Mouse (Mus musculus) hindbrain, postnatal 0 days (tissue): Measurements from ENCODE around the gene Ptpru. TPM values are rescaled to one million over a fixed set of nuclear protein-coding genes. Genes with fewer than 3 reads are reported as not detected.
A peak's percentile ranks its signal among the peaks of the same experiment; 100 is the strongest.

ENCODE experiments used
- ATAC-seq: fragments of 200-750 bp; cut with Nextera tagmentation; 2 replicates; pipeline ENCODE4 v1.8.0; 2017; ENCODE audit warnings: mild to moderate bottlenecking, moderate TSS enrichment, moderate library complexity
- DNase-seq: peaks from one replicate; pipeline ENCODE4 v3.0.0-alpha.2; 2015; ENCODE audit warnings: low spot score
- H3K27ac ChIP-seq: fragments of 300-500 bp; sonication (generic); 2 replicates; pipeline ENCODE4 v1.5.1; 2014; ENCODE audit warnings: mild to moderate bottlenecking
- H3K27me3 ChIP-seq: fragments of 300-500 bp; sonication (generic); 2 replicates; pipeline ENCODE4 v1.6.1; 2014; ENCODE audit warnings: low read length, mixed read lengths; ENCODE audit not compliant: insufficient read depth
- H3K36me3 ChIP-seq: fragments of 300-500 bp; sonication (generic); 2 replicates; pipeline ENCODE4 v1.6.1; 2014; ENCODE audit warnings: low read length, mixed read lengths; ENCODE audit not compliant: insufficient read depth
- H3K4me1 ChIP-seq: fragments of 300-500 bp; sonication (generic); 2 replicates; pipeline ENCODE4 v1.6.1; 2014; ENCODE audit warnings: antibody characterized with exemption, low read length, mixed read lengths; ENCODE audit not compliant: insufficient read depth
- H3K4me2 ChIP-seq: fragments of 300-500 bp; sonication (generic); 2 replicates; pipeline ENCODE4 v1.6.1; 2014; ENCODE audit warnings: low read depth, mild to moderate bottlenecking, low read length, moderate library complexity, mixed read lengths
- H3K4me3 ChIP-seq: fragments of 300-500 bp; sonication (generic); 2 replicates; pipeline ENCODE4 v1.5.1; 2014; ENCODE audit warnings: low read length
- H3K9ac ChIP-seq: fragments of 300-500 bp; sonication (generic); replicated peaks from 2 replicates; pipeline ENCODE4 v1.6.1; 2014; ENCODE audit warnings: mild to moderate bottlenecking, low read length, moderate library complexity, mixed read lengths
- H3K9me3 ChIP-seq: fragments of 300-500 bp; sonication (generic); 2 replicates; pipeline ENCODE4 v1.6.1; 2016; ENCODE audit warnings: low read length, mixed read lengths
- CTCF ChIP-seq: IDR thresholded peaks from 2 replicates; pipeline ENCODE4 v1.5.1; 2016; ENCODE audit warnings: antibody characterized with exemption, control low read depth, low read depth
- WGBS: fragments of 180-500 bp; shearing (Covaris S2); extraction: QIAGEN DNeasy Blood & Tissue Kit; methylation state at CpG from one replicate; pipeline ENCODE4 v1.1.7; 2014; 5-methylcytosine and 5-hydroxymethylcytosine counted together
- polyA plus RNA-seq: library from polyadenylated mRNA; unstranded; fragments of >200 nt; fragmentation: Nextera tagmentation; extraction: Ambion mirVana; gene quantifications from 2 replicates; pipeline ENCODE4 v1.2.1, GENCODE M21; 2015
- total RNA-seq: library from RNA; depleted of rRNA; stranded (reverse); fragments of >200 nt; gene quantifications from 2 replicates; pipeline ENCODE4 v1.2.3, GENCODE M21; 2014

Gene Ptpru
- total and polyA plus RNA-seq, 2 experiments from 2014 or later = 20.0 to 35.9 TPM

- no peaks in the 10 kb centered on the region for H3K27me3 ChIP-seq
- H3K27ac ChIP-seq = no peak overlapping the region
- H3K9me3 ChIP-seq = no peaks in the 10 kb centered on the region
- peaks cover 16% of the 10 kb centered on the region; the same call in 1 of the 2 replicates for H3K4me1 ChIP-seq
- no peak overlapping the region for H3K9ac ChIP-seq
- no peaks in the 10 kb centered on the region for H3K36me3 ChIP-seq
- H3K4me3 ChIP-seq = no peak overlapping the region
- TF ChIP-seq CTCF = peak; percentile 62
- ATAC-seq (no peak), DNase-seq (no peak)
- H3K4me2 ChIP-seq = no peak overlapping the region
- WGBS = 52% methylated on average over 8 of the region's 8 CpGs
These were observed 12.3 kb downstream of the Ptpru start for GRCm38 (mm10) chr4:131825830-131826229.

- Histone ChIP-seq H3K27me3 (no peaks in the 10 kb centered on the region), H3K36me3 (no peaks in the 10 kb centered on the region), H3K9ac (no peak overlapping the region), H3K9me3 (no peaks in the 10 kb centered on the region), H3K4me2 (no peak overlapping the region), H3K27ac (no peak overlapping the region), H3K4me3 (no peak overlapping the region), H3K4me1 (peaks cover 18% of the 10 kb centered on the region; the same call in 1 of the 2 replicates)
- no peak for TF ChIP-seq CTCF
- whole genome bisulfite sequencing = 28% methylated on average over 3 of the region's 3 CpGs
- no peak for ATAC-seq
- DNase-seq = no peak
These were observed 13.1 kb downstream of the Ptpru start for GRCm38 (mm10) chr4:131824939-131825338.

- Histone ChIP-seq H3K36me3 (no peaks in the 10 kb centered on the region), H3K4me3 (no peak overlapping the region), H3K9me3 (no peaks in the 10 kb centered on the region), H3K4me2 (no peak overlapping the region), H3K9ac (no peak overlapping the region), H3K4me1 (peaks cover 13% of the 10 kb centered on the region; the same call in 1 of the 2 replicates), H3K27ac (no peak overlapping the region), H3K27me3 (no peaks in the 10 kb centered on the region)
- DNase-seq (no peak), ATAC-seq (no peak)
- TF ChIP-seq CTCF = no peak
- WGBS = 87% methylated on average over 3 of the region's 3 CpGs
These were observed 15.5 kb downstream of the Ptpru start for GRCm38 (mm10) chr4:131822583-131822982.

GRCm38 (mm10) chr4:131821161-131821731 is 16.8 kb downstream of the Ptpru start:
- no peaks in the 10 kb centered on the region for H3K9me3 ChIP-seq
- peaks cover 13% of the 10 kb centered on the region; the same call in 1 of the 2 replicates for H3K4me1 ChIP-seq
- no peaks in the 10 kb centered on the region for H3K27me3 ChIP-seq
- H3K4me2 ChIP-seq = no peak overlapping the region
- ATAC-seq (peak; percentile 56), DNase-seq (peak; percentile 62)
- H3K27ac ChIP-seq = no peak overlapping the region
- 34% methylated on average over 16 of the region's 16 CpGs for WGBS
- H3K9ac ChIP-seq = no peak overlapping the region
- no peak overlapping the region for H3K4me3 ChIP-seq
- no peaks in the 10 kb centered on the region for H3K36me3 ChIP-seq
- TF ChIP-seq CTCF = no peak

GRCm38 (mm10) chr4:131818926-131819325 is 19.2 kb downstream of the Ptpru start:
- H3K27ac ChIP-seq = no peak overlapping the region
- TF ChIP-seq CTCF = no peak
- H3K9ac ChIP-seq = no peak overlapping the region
- ATAC-seq (no peak), DNase-seq (no peak)
- 74% methylated on average over 23 of the region's 23 CpGs for WGBS
- H3K4me2 ChIP-seq = no peak overlapping the region
- no peak overlapping the region for H3K4me3 ChIP-seq
- H3K36me3 ChIP-seq = no peaks in the 10 kb centered on the region
- no peaks in the 10 kb centered on the region for H3K9me3 ChIP-seq
- peaks cover 13% of the 10 kb centered on the region; the same call in 1 of the 2 replicates for H3K4me1 ChIP-seq
- no peaks in the 10 kb centered on the region for H3K27me3 ChIP-seq

- Histone ChIP-seq H3K36me3 (0 out of 2 replicates have a peak, but pooled peaks cover 4% of the 10 kb centered on the region), H3K9ac (no peak overlapping the region), H3K4me1 (0 out of 2 replicates have a peak, but pooled peaks cover 2% of the 10 kb centered on the region), H3K4me3 (no peak overlapping the region), H3K9me3 (no peaks in the 10 kb centered on the region), H3K27me3 (no peaks in the 10 kb centered on the region), H3K4me2 (no peak overlapping the region), H3K27ac (no peak overlapping the region)
- ATAC-seq = no peak
- DNase-seq = no peak
- TF ChIP-seq CTCF = no peak
- WGBS = 74% methylated on average over 10 of the region's 10 CpGs
These were observed 22.3 kb downstream of the Ptpru start for GRCm38 (mm10) chr4:131815774-131816173.

- Histone ChIP-seq H3K27ac (no peak overlapping the region), H3K9ac (no peak overlapping the region), H3K4me1 (no peaks in the 10 kb centered on the region), H3K4me2 (no peak overlapping the region), H3K27me3 (no peaks in the 10 kb centered on the region), H3K9me3 (no peaks in the 10 kb centered on the region), H3K36me3 (0 out of 2 replicates have a peak, but pooled peaks cover 4% of the 10 kb centered on the region), H3K4me3 (no peak overlapping the region)
- DNase-seq (peak; percentile 36), ATAC-seq (no peak)
- no peak for TF ChIP-seq CTCF
- WGBS = 64% methylated on average over 10 of the region's 10 CpGs
These were observed 23.2 kb downstream of the Ptpru start for GRCm38 (mm10) chr4:131814869-131815268.
